Mouse (Mus musculus) hindlimb bud, embryonic 11.5 days (tissue): Measurements from ENCODE around the gene Ntrk2.

Experiments used
- DNase-seq: peaks from one replicate; pipeline ENCODE4 v3.0.0-alpha.2; 2012; ENCODE audit warnings: low read depth, low spot score; ENCODE audit errors: extremely low spot score

The Ntrk2 gene

GRCm38 (mm10) chr13:58923496-58923895, 117.1 kb downstream of the Ntrk2 start:
- DNase-seq = no peak

- DNase-seq = no peak
These were observed 118.1 kb downstream of the Ntrk2 start for GRCm38 (mm10) chr13:58924486-58924885.

GRCm38 (mm10) chr13:58927186-58927585, 120.8 kb downstream of the Ntrk2 start:
- DNase-seq = no peak

GRCm38 (mm10) chr13:58927656-58928226, 121.4 kb downstream of the Ntrk2 start:
- no peak for DNase-seq

- DNase-seq = no peak
These were observed 122.5 kb downstream of the Ntrk2 start for GRCm38 (mm10) chr13:58928668-58929436.

GRCm38 (mm10) chr13:58930161-58930560, 123.8 kb downstream of the Ntrk2 start:
- DNase-seq = no peak

GRCm38 (mm10) chr13:58933126-58933525, 126.8 kb downstream of the Ntrk2 start:
- DNase-seq = no peak

- DNase-seq = no peak
These were observed 128.3 kb downstream of the Ntrk2 start for GRCm38 (mm10) chr13:58934576-58935110.

GRCm38 (mm10) chr13:58935956-58936495, 129.7 kb downstream of the Ntrk2 start:
- DNase-seq = no peak

- DNase-seq = no peak
These were observed 131.5 kb downstream of the Ntrk2 start for GRCm38 (mm10) chr13:58937884-58938283.

GRCm38 (mm10) chr13:58938464-58938863, 132.1 kb downstream of the Ntrk2 start:
- no peak for DNase-seq

- DNase-seq = no peak
These were observed 133.8 kb downstream of the Ntrk2 start for GRCm38 (mm10) chr13:58940208-58940607.

- DNase-seq = no peak
These were observed 134.4 kb downstream of the Ntrk2 start for GRCm38 (mm10) chr13:58940798-58941197.

GRCm38 (mm10) chr13:58945781-58946180, 139.4 kb downstream of the Ntrk2 start:
- no peak for DNase-seq

- no peak for DNase-seq
These were observed 140.2 kb downstream of the Ntrk2 start for GRCm38 (mm10) chr13:58946589-58946988.

- DNase-seq = no peak
These were observed 140.7 kb downstream of the Ntrk2 start for GRCm38 (mm10) chr13:58947056-58947455.

- no peak for DNase-seq
These were observed 148.0 kb downstream of the Ntrk2 start for GRCm38 (mm10) chr13:58954331-58954730.

- no peak for DNase-seq
These were observed 148.4 kb downstream of the Ntrk2 start for GRCm38 (mm10) chr13:58954764-58955163.

GRCm38 (mm10) chr13:58955237-58955777, 148.9 kb downstream of the Ntrk2 start:
- DNase-seq = no peak

GRCm38 (mm10) chr13:58958171-58958904, 152.0 kb downstream of the Ntrk2 start:
- DNase-seq = no peak

- no peak for DNase-seq
These were observed 154.0 kb downstream of the Ntrk2 start for GRCm38 (mm10) chr13:58960321-58960720.
